Mouse (Mus musculus) T-cell, adult 2 months (primary cell): ENCODE results near the gene Zup1.
"Not testable (repeated sequence)": the region's sequence is repeated elsewhere in the genome, so short reads cannot be mapped to it uniquely, and the experiment has no call there.

Experiments used
- DNase-seq: peaks from one replicate; pipeline ENCODE4 v3.0.0; 2022; ENCODE audit warnings: low spot score

Zup1 gene

GRCm38 (mm10) chr10:33950803-33951583 is at the start of gene Zup1:
Zup1 (minus strand) TSS chr10:33951269.
- DNase-seq, result peak; percentile 90

GRCm38 (mm10) chr10:33998397-33998796 is 47.3 kb upstream of the Zup1 start:
- no peak for DNase-seq

- not testable (repeated sequence) for DNase-seq
Measured at GRCm38 (mm10) chr10:33996686-33997085, 45.6 kb upstream of the Zup1 start.

- peak; percentile 59 for DNase-seq
Measured at GRCm38 (mm10) chr10:33986771-33987170, 35.7 kb upstream of the Zup1 start.

GRCm38 (mm10) chr10:33974781-33975494 is 23.9 kb upstream of the Zup1 start:
- no peak for DNase-seq

GRCm38 (mm10) chr10:33952509-33952908 is 1.4 kb upstream of the Zup1 start:
- no peak for DNase-seq

GRCm38 (mm10) chr10:33946336-33946735 is 4.7 kb downstream of the Zup1 start:
- no peak for DNase-seq

- DNase-seq, result no peak
Measured at GRCm38 (mm10) chr10:33945390-33945789, 5.7 kb downstream of the Zup1 start.

- no peak for DNase-seq
Measured at GRCm38 (mm10) chr10:33940702-33941101, 10.4 kb downstream of the Zup1 start.

GRCm38 (mm10) chr10:33905489-33905888 is 45.6 kb downstream of the Zup1 start:
- no peak for DNase-seq

GRCm38 (mm10) chr10:33904530-33905481 is 46.3 kb downstream of the Zup1 start, which contains the start of gene Rsph4a:
Rsph4a (plus strand) TSS chr10:33905111.
- peak; percentile 6 for DNase-seq

GRCm38 (mm10) chr10:33901520-33901919 is 49.5 kb downstream of the Zup1 start:
- not testable (repeated sequence) for DNase-seq

GRCm38 (mm10) chr10:33882411-33882810 is 68.7 kb downstream of the Zup1 start:
- DNase-seq, result not testable (repeated sequence)

- no peak for DNase-seq
Measured at GRCm38 (mm10) chr10:33872672-33873398, 78.2 kb downstream of the Zup1 start.

- no peak for DNase-seq
Measured at GRCm38 (mm10) chr10:33870441-33870840, 80.6 kb downstream of the Zup1 start.
